Mouse (Mus musculus): ENCODE results near the gene Olfr328. TPM values are rescaled to one million over a fixed set of nuclear protein-coding genes. Genes with fewer than 3 reads are reported as not detected.
A peak's percentile ranks its signal among the peaks of the same experiment; 100 is the strongest.
"Not testable (repeated sequence)": the region's sequence is repeated elsewhere in the genome, so short reads cannot be mapped to it uniquely, and the experiment has no call there.

Olfr328 gene
- polyA plus RNA-seq, 1 experiment = 0.07 TPM

DNA sequence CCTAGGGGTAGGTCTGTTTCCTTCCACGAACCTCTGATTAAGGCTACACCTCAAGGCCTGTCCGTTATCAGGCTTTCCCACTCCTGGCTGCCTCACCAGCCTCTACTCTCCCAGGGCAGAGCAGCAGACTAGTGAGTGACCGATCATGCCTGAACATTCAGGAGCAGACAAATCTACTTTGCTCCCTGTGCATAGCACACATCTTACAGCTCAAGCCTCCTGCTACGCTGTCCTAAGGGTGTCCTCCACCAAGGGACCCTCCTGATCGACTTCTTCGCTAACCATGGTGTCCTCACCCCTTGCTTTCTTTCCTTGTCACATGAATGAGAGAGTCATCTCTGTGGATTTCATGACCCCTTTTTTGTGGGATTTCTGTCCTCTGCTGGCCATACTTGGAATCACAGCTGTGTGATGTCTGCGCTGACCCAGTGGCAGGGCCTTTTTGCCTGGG lies 32.5 kb upstream of the Olfr328 start:
- Histone ChIP-seq H3K27ac (ENCODE audit: insufficient read depth, low read length) (no peak overlapping the region), H3K4me1 (ENCODE audit: control insufficient read depth, insufficient read depth, low read length) (no peaks in the 10 kb centered on the region), H3K4me3 (replicated peaks; ENCODE audit: insufficient read depth, low read depth, low read length) (no peak overlapping the region), H3K27me3 (ENCODE audit: control insufficient read depth, insufficient read depth, low read length) (no peaks in the 10 kb centered on the region)
- 57% methylated on average over 7 of the region's 7 CpGs for WGBS
- DNase-seq = peak; percentile 3 to 33
- TF ChIP-seq POLR2A (IDR thresholded peaks at IDR 0.05; ENCODE audit: borderline replicate concordance, insufficient read depth, low read length) (no peak), CTCF (IDR thresholded peaks at IDR 0.05; ENCODE audit: borderline replicate concordance, insufficient read depth, low read depth, low read length) (peak; percentile 28; the same call in 1 of the 2 replicates)

DNA sequence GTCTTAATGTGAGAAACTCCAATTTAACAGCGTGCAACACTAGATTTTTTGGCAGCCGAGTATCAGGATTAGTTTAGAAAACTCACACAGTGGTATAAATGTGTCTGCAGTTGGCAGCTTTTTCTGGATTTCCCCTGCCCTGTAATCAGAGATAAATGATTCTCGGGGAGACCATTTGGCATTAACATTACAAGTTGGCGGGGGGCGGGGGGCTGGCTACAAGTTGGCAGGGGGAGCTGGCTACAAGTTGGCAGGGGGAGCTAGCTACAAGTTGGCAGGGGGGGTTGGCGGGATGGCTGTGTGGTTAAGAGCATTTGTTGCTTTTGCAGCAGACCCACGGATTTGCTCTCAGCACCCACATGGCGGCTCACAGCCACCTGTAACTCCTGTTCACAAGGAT lies 23.2 kb upstream of the Olfr328 start:
- no peak overlapping the region for H3K27ac ChIP-seq (ENCODE audit: insufficient read depth, low read length)
- H3K27me3 ChIP-seq (ENCODE audit: control insufficient read depth, insufficient read depth, low read length) = no peaks in the 10 kb centered on the region
- H3K4me3 ChIP-seq (replicated peaks; ENCODE audit: insufficient read depth, low read depth, low read length) = no peak overlapping the region
- no peak for DNase-seq
- TF ChIP-seq CTCF (IDR thresholded peaks at IDR 0.05; ENCODE audit: borderline replicate concordance, insufficient read depth, low read depth, low read length) (no peak), POLR2A (IDR thresholded peaks at IDR 0.05; ENCODE audit: borderline replicate concordance, insufficient read depth, low read length) (no peak)
- 9% methylated on average over 8 of the region's 8 CpGs for WGBS
- H3K4me1 ChIP-seq (ENCODE audit: control insufficient read depth, insufficient read depth, low read length) = no peaks in the 10 kb centered on the region

DNA sequence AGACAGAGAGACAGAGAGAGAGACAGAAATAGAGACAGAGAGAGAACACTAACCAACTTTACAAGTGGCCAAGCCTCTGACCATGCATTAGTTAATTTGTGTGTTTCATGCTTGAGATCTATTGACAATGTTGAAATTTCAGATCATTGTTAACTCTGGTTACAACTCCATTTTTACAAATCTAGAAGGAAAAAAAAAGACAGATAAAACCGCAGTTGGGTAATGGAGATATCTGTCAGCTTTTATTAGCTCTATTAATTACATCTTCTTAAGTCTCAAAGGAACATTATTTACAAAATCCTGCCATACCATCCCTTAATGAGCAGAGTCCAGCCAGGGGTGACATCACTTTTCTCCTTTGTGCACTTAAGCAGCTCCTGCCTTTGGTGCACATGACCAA lies 22.0 kb upstream of the Olfr328 start, which contains the start of gene Olfr325:
TSS of gene Olfr325 (plus strand) at position 301 of the 400 bp plus-strand sequence.
- Histone ChIP-seq H3K4me1 (ENCODE audit: control insufficient read depth, insufficient read depth, low read length) (no peaks in the 10 kb centered on the region), H3K27me3 (ENCODE audit: control insufficient read depth, insufficient read depth, low read length) (no peaks in the 10 kb centered on the region), H3K4me3 (replicated peaks; ENCODE audit: insufficient read depth, low read depth, low read length) (no peak within 1 kb of the TSS), H3K27ac (ENCODE audit: insufficient read depth, low read length) (no peak within 1 kb of the TSS)
- WGBS = 78% methylated on average over 1 of the region's 1 CpGs
- no peak for TF ChIP-seq CTCF (IDR thresholded peaks at IDR 0.05; ENCODE audit: borderline replicate concordance, insufficient read depth, low read depth, low read length)
- no peak for TF ChIP-seq POLR2A (IDR thresholded peaks at IDR 0.05; ENCODE audit: borderline replicate concordance, insufficient read depth, low read length)
- no peak for DNase-seq

DNA sequence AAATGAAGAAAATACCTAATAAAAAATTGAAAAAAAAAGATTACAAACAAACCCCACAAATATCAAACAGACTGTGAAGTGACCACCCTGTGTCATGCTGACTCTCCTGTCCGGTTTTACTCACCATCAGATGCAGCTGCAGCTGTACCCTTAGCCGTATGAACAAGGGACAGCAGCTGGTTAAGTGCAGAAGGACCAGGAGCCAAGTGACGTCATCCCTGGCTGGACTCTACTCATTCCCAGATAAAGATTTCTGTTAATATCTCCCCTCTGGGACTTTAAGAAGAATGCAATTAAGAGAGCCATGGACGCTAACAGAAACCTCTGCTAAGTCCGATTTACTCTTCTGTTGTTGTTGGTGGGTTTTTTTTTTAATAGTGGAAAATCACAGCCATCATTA lies 15.0 kb upstream of the Olfr328 start, which contains the start of gene Olfr224:
TSS of gene Olfr224 (minus strand) at position 149 of the 400 bp plus-strand sequence.
- no peak for DNase-seq
- TF ChIP-seq CTCF (IDR thresholded peaks at IDR 0.05; ENCODE audit: borderline replicate concordance, insufficient read depth, low read depth, low read length) (no peak), POLR2A (IDR thresholded peaks at IDR 0.05; ENCODE audit: borderline replicate concordance, insufficient read depth, low read length) (no peak)
- H3K27me3 ChIP-seq (ENCODE audit: control insufficient read depth, insufficient read depth, low read length) = no peaks in the 10 kb centered on the region
- H3K27ac ChIP-seq (ENCODE audit: insufficient read depth, low read length) = no peak within 1 kb of the TSS
- no peak within 1 kb of the TSS for H3K4me3 ChIP-seq (replicated peaks; ENCODE audit: insufficient read depth, low read depth, low read length)
- no peaks in the 10 kb centered on the region for H3K4me1 ChIP-seq (ENCODE audit: control insufficient read depth, insufficient read depth, low read length)
- 24% methylated on average over 5 of the region's 5 CpGs for WGBS

DNA sequence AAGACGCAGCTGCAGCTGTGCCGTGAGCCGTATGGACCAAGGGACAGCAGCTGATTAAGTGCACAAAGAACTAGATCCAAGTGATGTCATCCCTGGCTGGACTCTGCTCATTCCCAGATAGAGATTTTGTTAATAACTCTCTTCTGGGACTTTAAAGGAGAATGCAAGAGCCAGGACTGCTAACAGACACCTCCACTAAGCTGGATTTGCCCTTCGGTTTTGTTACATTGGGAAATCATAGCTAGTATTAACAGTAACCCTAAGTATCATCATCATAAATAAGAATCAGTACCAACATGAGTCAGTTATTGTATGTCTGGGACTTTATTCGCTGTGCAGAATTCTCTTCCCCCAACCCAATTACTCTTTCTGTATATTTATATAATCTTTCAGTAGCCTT lies 9.1 kb downstream of the Olfr328 start, which contains the start of gene Olfr329-ps:
TSS of gene Olfr329-ps (minus strand) at position 101 of the 400 bp plus-strand sequence.
- WGBS = 44% methylated on average over 5 of the region's 5 CpGs
- no peaks in the 10 kb centered on the region for H3K27me3 ChIP-seq (ENCODE audit: control insufficient read depth, insufficient read depth, low read length)
- no peak for DNase-seq
- no peaks in the 10 kb centered on the region for H3K4me1 ChIP-seq (ENCODE audit: control insufficient read depth, insufficient read depth, low read length)
- H3K4me3 ChIP-seq (replicated peaks; ENCODE audit: insufficient read depth, low read depth, low read length) = no peak within 1 kb of the TSS
- no peak within 1 kb of the TSS for H3K27ac ChIP-seq (ENCODE audit: insufficient read depth, low read length)
- TF ChIP-seq POLR2A (IDR thresholded peaks at IDR 0.05; ENCODE audit: borderline replicate concordance, insufficient read depth, low read length) (no peak), CTCF (IDR thresholded peaks at IDR 0.05; ENCODE audit: borderline replicate concordance, insufficient read depth, low read depth, low read length) (no peak)

DNA sequence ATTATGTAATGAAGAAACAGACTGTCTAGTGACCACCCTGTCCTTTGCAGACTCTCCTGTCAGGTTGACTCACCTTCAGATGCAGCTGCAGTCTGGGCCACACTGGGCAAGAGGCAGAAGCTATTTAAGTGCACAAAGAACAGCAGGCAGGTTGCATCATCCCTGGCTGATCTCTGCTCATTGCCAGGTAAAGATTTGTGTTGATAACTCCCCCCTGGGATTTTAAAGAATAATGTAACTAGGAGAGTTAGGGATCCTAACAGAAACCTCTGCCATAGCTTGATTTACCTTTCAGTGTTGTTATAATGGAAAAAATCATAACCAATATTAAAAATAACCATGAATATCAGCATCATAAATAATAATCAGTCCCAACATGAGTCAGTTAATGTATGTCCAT lies 20.7 kb downstream of the Olfr328 start, which contains the start of gene Olfr330:
TSS of gene Olfr330 (minus strand) at position 101 of the 400 bp plus-strand sequence.
- not testable (repeated sequence) for H3K27me3 ChIP-seq (ENCODE audit: control insufficient read depth, insufficient read depth, low read length); H3K4me3 ChIP-seq (replicated peaks; ENCODE audit: insufficient read depth, low read depth, low read length); DNase-seq; H3K27ac ChIP-seq (ENCODE audit: insufficient read depth, low read length); H3K4me1 ChIP-seq (ENCODE audit: control insufficient read depth, insufficient read depth, low read length)

DNA sequence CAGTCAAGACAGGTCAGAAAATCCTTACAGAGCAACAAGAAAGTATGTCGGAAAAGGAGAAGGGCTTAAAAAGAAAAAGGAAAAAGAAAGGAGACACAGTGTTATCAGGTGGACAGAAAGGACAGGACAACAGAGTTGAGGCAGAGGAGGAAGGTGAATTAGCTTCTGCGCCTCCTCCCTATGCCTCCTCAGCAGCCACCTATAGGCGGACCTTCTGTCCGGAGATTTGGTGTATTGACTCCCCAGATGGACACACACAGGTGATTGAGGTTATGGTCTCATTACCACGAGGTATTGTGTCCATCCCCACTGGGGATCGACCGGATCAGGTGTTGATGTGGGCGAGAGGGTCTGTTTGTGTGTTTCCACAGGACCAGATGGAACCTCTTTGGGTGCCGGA lies 35.7 kb downstream of the Olfr328 start:
- not testable (repeated sequence) for H3K4me3 ChIP-seq (replicated peaks; ENCODE audit: insufficient read depth, low read depth, low read length); H3K4me1 ChIP-seq (ENCODE audit: control insufficient read depth, insufficient read depth, low read length); H3K27me3 ChIP-seq (ENCODE audit: control insufficient read depth, insufficient read depth, low read length); H3K27ac ChIP-seq (ENCODE audit: insufficient read depth, low read length)
- 88% methylated on average over 8 of the region's 9 CpGs for WGBS
- peak; percentile 17 to 29 for DNase-seq

DNA sequence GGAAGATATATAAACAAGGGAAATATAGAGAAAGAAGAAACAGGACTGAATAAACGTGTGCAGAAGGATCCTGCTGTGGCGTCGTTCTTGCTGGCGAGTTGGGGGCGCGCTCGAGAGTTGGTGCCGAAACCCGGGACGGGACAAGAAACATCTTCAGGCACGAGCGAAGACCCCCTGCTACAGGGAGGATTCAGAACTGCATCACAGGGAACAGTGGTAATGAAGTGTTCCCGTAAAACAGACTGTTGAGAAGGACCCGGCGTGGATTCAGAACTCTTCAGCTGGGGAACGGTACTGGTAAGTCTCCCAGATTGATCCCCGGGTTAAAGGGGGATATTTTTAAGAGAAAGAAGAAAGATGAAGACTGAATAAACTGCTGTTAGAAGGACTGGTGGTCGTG lies 36.5 kb downstream of the Olfr328 start:
- not testable (repeated sequence) for H3K4me1 ChIP-seq (ENCODE audit: control insufficient read depth, insufficient read depth, low read length); H3K4me3 ChIP-seq (replicated peaks; ENCODE audit: insufficient read depth, low read depth, low read length); H3K27me3 ChIP-seq (ENCODE audit: control insufficient read depth, insufficient read depth, low read length); H3K27ac ChIP-seq (ENCODE audit: insufficient read depth, low read length)
- 93% methylated on average over 18 of the region's 18 CpGs for WGBS
- DNase-seq = peak; percentile 59

DNA sequence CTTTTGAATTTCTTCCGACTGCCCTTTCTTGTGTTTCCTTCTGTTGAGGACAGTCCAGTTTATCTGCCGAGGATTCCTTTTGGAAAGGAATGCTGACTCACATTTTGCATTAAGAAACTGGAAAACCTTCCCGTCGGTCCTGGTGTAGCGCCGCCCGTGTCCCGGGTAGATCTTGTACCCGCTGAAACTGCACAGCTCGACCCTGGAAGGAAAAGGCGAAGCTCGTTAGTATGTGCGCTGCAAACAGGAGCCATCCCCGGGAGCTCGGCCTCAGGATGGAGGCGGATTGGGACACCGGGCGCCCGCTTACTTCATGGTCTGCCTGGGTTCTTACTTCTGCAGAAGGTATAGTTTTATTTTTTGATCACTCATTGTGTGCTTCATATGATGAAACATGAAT lies 46.4 kb downstream of the Olfr328 start:
- not testable (repeated sequence) for H3K4me1 ChIP-seq (ENCODE audit: control insufficient read depth, insufficient read depth, low read length); H3K4me3 ChIP-seq (replicated peaks; ENCODE audit: insufficient read depth, low read depth, low read length); H3K27me3 ChIP-seq (ENCODE audit: control insufficient read depth, insufficient read depth, low read length); H3K27ac ChIP-seq (ENCODE audit: insufficient read depth, low read length); DNase-seq
- 87% methylated on average over 19 of the region's 19 CpGs for WGBS

DNA sequence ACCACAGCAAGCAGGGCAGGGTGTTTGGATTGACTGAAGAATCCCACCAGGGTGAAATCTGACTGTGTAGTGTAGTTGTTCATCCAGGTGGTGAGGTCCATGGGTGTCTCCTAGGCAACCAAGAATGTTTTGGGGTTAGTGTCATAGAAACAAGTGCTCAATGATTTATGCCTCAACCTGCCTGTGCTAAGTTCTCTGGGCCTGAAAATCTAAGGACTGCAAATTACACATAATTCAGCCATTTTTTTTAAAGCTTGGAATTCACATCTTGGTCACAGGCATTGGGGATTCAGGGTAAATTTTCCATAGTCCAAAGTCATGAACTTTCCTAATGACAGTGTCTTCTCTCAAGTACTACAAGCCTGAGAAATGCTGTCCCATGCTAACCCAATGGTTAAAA lies 53.0 kb downstream of the Olfr328 start, which contains the start of gene Olfr331:
TSS of gene Olfr331 (minus strand) at position 101 of the 400 bp plus-strand sequence.
- H3K4me1 ChIP-seq (ENCODE audit: control insufficient read depth, insufficient read depth, low read length); DNase-seq; H3K27ac ChIP-seq (ENCODE audit: insufficient read depth, low read length); H3K4me3 ChIP-seq (replicated peaks; ENCODE audit: insufficient read depth, low read depth, low read length); H3K27me3 ChIP-seq (ENCODE audit: control insufficient read depth, insufficient read depth, low read length): not testable (repeated sequence)
